Mouse (Mus musculus) layer of hippocampus, adult 8-10 months (tissue): ENCODE results near the gene Ip6k2. TPM values are rescaled to one million over a fixed set of nuclear protein-coding genes. Genes with fewer than 3 reads are reported as not detected.

ENCODE experiments used
- DNase-seq, 2 experiments: peaks; one replicate each; pipeline ENCODE4 v3.0.0; 2022; ENCODE audit warnings: low spot score in 2 of 2
- total RNA-seq, 4 experiments: library from RNA; stranded (reverse); gene quantifications; 2 replicates each; pipeline ENCODE4 v1.2.4; 2022

Ip6k2 gene
- total RNA-seq, 4 experiments from 2014 or later, result 195 to 221 (median 213) TPM

DNA sequence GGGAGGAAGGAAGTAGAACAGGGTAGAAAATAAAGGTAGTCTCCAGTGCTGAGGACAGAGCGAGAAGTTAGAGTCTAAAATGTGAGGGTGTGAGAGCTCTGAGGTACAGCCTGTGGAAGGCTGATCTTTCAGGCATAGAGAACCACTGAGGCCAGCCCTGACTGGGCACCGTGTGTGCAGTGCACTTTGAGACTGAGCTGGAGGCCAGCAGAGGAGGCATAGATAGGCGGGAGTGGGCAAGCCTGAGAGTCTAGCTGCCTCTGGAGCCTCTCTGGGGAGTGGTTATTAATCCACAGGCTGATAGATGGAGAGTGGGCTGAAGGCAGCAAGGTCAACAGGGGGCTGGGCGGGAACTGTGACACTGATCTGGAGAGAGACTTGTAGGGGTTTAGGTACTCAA lies 1.7 kb upstream of the Ip6k2 start:
- no peak for DNase-seq

- DNase-seq, result no peak
Observed at GRCm38 (mm10) chr9:108782836-108783547, 604 bp upstream of the Ip6k2 start.

GRCm38 (mm10) chr9:108785416-108785815 lies 1.8 kb downstream of the Ip6k2 start:
- no peak for DNase-seq

DNA sequence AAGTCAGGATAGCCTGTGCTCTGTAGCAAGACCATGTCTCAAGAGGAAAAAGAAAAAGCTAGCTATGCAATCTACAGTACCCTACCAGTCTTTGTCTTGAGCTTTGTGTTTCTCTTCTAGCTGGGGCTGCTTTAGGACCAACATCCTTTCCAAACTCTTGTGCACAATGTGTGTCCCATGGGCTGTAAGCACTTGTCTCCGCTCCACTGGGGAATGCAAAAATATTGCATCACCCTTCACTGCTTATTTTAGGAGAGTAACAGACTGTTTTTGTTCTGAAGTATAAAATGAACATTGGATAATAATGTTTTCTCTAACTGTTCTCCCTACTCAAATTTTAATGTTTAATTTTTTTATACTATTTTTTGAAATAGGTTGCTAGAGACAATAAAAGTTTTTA lies 2.9 kb downstream of the Ip6k2 start:
- DNase-seq, result no peak

DNA sequence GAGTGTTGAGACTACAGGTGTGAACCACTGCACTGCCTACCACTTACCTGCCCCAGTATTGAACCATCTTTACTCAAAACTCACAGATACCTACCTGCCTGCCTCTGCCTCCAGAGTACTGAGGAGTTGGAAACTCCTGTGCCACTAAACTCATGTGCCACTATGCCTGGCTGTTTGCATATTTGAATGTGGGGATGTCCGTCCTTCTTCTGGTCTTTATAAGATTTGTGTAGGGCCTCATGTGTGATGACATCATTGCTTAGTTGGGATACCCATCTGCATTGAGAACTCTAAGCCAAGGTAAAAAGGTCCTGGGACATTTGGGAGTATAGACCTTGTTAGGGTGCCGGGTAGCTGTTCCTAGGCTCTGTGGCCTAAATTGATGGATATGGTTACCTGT lies 3.5 kb downstream of the Ip6k2 start:
- no peak for DNase-seq

GRCm38 (mm10) chr9:108788713-108789112 lies 5.1 kb downstream of the Ip6k2 start:
- no peak for DNase-seq

GRCm38 (mm10) chr9:108792307-108792706 lies 8.7 kb downstream of the Ip6k2 start:
- no peak for DNase-seq

GRCm38 (mm10) chr9:108792730-108793129 lies 9.1 kb downstream of the Ip6k2 start:
- no peak for DNase-seq

- DNase-seq, result no peak
Observed at GRCm38 (mm10) chr9:108795281-108795680, 11.7 kb downstream of the Ip6k2 start.

DNA sequence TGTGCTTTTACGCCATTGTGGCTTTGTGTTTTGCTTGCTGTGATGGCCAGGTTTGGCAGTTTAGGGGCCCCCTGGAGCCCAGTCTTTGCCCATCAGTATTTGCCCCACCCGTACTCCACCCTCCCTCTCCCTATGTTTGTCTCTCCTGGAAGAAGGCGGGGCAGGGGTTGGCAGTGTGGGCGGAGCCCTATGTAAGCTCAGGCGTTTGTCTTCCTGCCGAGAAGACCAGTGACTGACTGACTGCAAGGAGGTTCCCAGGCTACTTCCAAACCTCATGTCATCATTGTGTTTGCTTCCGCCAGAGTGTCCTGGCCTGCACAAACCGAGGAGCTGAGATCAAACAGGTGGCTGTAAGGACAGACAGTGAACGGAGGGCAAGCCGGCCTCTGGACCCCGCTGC lies 12.2 kb downstream of the Ip6k2 start:
- DNase-seq, result no peak

DNA sequence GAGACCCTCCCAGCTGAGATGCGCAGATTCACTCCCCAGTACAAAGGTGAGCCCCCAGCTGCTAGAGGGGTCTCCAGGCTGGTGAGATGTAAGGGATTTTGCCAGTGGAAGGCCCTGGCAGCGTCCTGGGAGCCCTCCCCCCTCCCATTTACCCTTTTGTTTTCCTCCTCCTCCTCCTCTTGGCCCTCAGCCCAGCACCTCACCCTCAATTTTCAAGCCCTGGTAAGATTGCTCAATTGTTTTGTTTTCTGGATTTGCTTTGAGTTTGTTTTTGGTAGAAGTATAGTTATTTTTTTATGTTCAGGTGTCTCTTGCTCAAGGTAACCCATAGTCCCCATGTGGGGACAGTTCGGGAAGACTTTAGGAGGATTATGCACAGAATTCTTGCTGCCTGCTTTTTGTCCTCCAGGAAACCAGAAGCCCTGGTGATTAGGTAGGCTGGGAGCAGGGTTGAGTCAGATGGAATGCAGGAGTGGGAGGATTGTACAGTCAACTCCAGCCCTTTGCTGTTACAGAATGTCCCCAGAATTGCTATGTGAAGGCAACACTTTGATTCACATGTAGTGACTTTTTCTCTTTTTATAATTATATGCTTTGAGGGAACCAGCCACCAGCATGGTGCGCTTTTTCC lies 12.9 kb downstream of the Ip6k2 start:
- DNase-seq, result no peak

DNA sequence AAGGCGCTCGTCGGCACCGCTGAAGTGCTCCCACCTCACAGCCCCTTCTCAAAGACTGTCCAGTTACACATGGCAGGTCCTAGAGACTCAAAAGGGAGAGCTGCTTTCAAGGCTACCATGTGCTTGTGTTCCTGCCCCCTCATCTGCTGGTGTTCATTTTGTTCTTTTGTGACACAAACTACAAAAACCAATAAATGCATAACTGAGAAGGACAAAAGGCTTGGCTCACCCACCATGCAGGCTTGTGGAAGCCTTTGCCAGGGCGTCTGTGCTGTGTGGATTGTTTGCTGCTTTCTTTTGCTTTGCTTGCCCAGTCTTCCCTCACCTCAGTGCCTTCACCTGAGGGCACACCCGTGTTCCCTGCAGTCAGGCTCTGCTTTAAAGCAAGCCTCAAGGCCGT lies 13.9 kb downstream of the Ip6k2 start:
- DNase-seq, result no peak

DNA sequence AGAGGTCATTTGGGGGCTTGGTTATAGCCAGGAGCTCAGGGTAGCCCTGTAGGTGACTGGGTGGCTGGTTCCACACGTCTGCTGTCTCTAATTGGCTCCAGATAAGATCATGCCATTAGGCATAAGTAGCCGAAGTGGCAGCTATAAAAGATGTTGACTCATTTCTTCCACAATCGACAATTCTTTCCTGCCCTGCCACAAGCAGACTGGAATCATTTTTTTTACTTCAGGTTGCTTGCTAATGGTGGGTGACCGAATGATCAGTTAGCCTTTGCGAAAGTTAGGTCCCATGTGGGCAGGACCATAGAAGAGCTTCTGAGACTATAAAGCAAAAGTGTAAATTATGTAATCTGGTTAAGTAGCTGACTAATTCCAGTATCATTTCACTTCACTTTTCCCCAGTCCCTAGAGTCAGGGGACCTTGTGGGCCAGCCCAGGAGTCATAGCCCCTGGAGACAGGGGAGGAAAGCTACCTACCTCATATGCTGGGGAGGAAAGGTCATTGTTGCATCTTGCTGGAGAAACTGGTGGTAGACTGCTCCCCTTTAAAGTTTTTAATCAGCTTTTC lies 15.0 kb downstream of the Ip6k2 start:
- no peak for DNase-seq

- DNase-seq, result no peak
Observed at GRCm38 (mm10) chr9:108799564-108799963, 16.0 kb downstream of the Ip6k2 start.

DNA sequence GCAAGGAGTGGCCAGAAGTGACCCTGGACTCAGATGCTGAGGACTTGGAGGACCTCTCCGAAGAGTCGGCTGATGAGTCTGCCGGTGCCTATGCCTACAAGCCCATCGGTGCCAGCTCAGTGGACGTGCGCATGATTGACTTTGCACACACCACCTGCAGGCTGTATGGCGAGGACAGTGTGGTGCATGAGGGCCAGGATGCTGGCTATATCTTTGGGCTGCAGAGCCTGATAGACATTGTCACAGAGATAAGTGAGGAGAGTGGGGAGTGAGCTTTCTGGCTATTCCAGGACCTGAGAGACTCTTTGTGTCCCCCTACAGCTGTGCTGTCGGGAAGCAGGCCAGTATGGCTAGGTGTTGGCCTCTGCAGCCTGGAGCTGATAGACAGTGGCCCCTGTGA lies 22.2 kb downstream of the Ip6k2 start:
- DNase-seq, result no peak

- no peak for DNase-seq
Observed at GRCm38 (mm10) chr9:108806379-108806778, 22.8 kb downstream of the Ip6k2 start.

- no peak for DNase-seq
Observed at GRCm38 (mm10) chr9:108806831-108807230, 23.2 kb downstream of the Ip6k2 start.

GRCm38 (mm10) chr9:108807674-108808073 lies 24.1 kb downstream of the Ip6k2 start:
- DNase-seq, result no peak

DNA sequence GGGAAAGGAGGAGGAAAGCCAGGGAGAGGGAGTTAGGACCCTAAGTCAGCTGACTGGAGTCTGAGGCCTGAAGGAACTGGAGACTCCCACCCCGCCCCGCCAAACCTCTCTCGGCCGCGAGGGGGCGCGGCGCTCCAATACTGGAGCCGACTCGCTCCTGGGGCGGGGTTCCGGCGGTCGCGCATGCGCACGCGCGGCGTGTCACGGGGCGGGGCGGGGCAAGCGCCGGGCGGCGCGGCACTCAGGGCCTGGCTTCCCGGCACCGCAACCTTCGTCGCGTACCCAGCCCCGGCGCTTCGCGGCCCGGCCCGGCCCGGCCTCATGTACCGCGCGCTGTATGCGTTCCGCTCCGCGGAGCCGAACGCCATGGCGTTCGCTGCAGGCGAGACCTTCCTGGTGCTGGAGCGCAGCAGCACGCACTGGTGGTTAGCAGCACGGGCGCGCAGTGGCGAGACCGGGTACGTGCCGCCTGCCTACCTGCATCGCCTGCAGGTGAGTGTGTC lies 24.6 kb downstream of the Ip6k2 start, which contains the start of gene Nckipsd:
TSS of gene Nckipsd (plus strand) at position 206 of the 503 bp plus-strand sequence.
- DNase-seq, result peak; percentile 81 to 92

DNA sequence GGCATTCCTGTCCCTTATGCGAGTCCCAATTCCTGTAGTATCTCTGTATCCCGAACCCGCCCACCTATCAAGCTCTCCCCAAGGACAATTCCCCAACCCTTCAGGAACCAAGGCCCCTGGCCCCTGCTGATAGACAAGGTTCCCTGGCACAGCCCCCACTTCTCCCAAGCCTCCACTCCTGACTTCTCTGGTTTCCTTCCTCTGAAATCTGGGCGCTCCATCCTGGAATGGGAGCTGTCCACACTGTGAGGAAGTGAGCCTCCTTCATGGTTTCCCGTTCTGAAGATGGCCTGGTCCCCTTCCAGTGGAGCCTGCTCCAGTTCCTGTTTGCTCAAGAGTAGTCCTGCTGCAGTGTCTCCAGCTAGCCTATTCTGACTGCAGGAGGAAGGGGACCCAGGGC lies 25.6 kb downstream of the Ip6k2 start:
- no peak for DNase-seq

GRCm38 (mm10) chr9:108809723-108810122 lies 26.1 kb downstream of the Ip6k2 start:
- DNase-seq, result no peak

GRCm38 (mm10) chr9:108810516-108810915 lies 26.9 kb downstream of the Ip6k2 start:
- DNase-seq, result no peak

DNA sequence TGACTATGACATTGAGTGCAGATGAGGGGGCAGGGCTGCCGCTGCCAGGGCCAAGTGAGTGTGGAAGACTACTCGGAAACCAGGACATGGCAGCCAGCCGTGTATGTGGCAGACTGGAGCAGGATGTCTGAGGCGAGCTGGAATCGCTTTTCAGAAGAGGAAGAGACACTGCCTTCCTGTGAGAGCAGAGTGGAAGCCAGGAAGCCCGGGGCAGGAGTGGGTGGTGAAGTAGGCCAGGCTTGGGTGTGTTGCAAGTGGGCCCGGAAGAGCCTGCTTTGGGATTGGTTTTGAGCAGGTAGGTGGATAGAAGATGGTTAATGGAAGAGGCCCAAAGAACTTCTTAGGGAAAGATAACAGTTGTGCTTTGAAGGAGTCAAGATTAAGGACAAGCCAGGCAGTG lies 32.0 kb downstream of the Ip6k2 start:
- DNase-seq, result no peak
